ENCODE assay signal across 20 mouse cellular contexts in genomic region chr8:90978720-90979119, GRCm38 (mm10).
"Had no signal": no experiment of that assay in that cellular context is flagged by ENCODE, and none has a peak within 500 bp of the region (broad histone marks: within the 10 kb centered on the region; RNA-seq: fewer than 3 reads in every experiment).

No protein-coding gene starts in this region.

- H3K4me3 ChIP-seq: limb, embryonic 12.5 days; limb, embryonic 15.5 days; midbrain, embryonic 10.5 days; midbrain, embryonic 13.5 days; myocyte; neural tube, embryonic 13.5 days; stomach, embryonic 15.5 days had no signal

- H3K9ac ChIP-seq: limb, embryonic 12.5 days; limb, embryonic 15.5 days; midbrain, embryonic 13.5 days; neural tube, embryonic 13.5 days; stomach, embryonic 15.5 days had no signal

- H3K4me2 ChIP-seq: limb, embryonic 12.5 days; limb, embryonic 15.5 days; midbrain, embryonic 13.5 days; neural tube, embryonic 13.5 days; stomach, embryonic 15.5 days had no signal

- ATAC-seq: midbrain, embryonic 13.5 days; midbrain, embryonic 16.5 days had no signal

- H3K4me1 ChIP-seq: limb, embryonic 15.5 days; midbrain, embryonic 10.5 days; midbrain, embryonic 13.5 days; neural tube, embryonic 13.5 days; stomach, embryonic 15.5 days had no signal

- DNase-seq: kidney, adult 11 months; kidney, adult 9 months; kidney, postnatal 14 days; kidney, postnatal 4 days; left cerebral cortex, postnatal 4 days; lung, adult 2 months; lung, postnatal 14 days; lung, postnatal 4 days; retina, postnatal 1 day; right cerebral cortex, postnatal 25 days; spleen, adult 18-20 months; thymus, postnatal 25 days had no signal

- H3K9me3 ChIP-seq: limb, embryonic 12.5 days; limb, embryonic 15.5 days; midbrain, embryonic 10.5 days; midbrain, embryonic 13.5 days; neural tube, embryonic 13.5 days; stomach, embryonic 15.5 days had no signal

- H3K27me3 ChIP-seq: limb, embryonic 12.5 days; limb, embryonic 15.5 days; midbrain, embryonic 13.5 days; neural tube, embryonic 13.5 days; stomach, embryonic 15.5 days had no signal

- H3K27ac ChIP-seq: limb, embryonic 12.5 days; limb, embryonic 15.5 days; midbrain, embryonic 10.5 days; midbrain, embryonic 13.5 days; neural tube, embryonic 13.5 days; stomach, embryonic 15.5 days had no signal
